Mouse (Mus musculus): Measurements from ENCODE around the gene Sdhd. TPM values are rescaled to one million over a fixed set of nuclear protein-coding genes. Genes with fewer than 3 reads are reported as not detected.

Sdhd gene
- 315 and 398 TPM in 2 replicates for polyA plus RNA-seq (2012; rRNA removed)

DNA sequence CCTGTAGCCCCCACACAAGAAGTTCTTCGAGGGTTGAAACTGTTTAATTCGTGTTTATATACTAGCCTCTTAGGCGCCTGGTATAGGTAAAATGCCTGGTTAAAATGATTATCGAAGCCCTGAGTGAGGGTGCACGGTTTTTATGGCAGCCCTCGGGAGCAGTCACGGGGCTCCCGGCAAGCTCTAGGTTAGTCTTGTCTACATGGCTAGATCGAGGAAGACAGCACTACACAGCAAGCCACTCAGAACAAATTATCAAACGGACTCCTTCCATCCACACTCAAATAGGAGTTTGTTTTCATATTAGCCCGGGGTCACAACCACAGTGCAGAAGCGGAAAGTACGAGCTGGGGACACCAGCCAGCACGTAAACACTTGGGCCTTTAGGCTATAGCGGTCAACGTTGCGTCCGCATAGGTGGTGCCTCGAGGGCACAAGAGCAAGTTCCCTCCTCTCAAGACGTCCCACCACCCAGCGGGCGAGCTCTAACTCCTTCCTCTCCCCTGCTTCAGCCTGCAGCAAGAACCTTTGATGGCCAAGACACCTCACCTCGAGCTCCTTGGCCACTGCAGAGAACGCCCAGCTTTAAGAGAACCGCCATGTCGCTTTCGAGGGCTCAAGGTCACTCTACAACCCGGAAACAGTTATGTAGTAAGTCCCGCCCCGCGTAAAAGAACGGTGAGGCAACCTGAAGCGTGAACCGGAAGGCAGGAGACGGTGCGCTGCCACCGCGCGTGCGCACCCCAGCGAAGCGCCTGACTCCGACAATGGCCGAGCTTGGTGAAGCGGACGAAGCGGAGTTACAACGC, at the start of gene Sdhd, which contains the start of gene Timm8b:
Gene Sdhd (minus strand): TSS at position 624 of the 809 bp plus-strand sequence.
Gene Timm8b (plus strand): TSS at position 722 of the 809 bp plus-strand sequence.

DNA sequence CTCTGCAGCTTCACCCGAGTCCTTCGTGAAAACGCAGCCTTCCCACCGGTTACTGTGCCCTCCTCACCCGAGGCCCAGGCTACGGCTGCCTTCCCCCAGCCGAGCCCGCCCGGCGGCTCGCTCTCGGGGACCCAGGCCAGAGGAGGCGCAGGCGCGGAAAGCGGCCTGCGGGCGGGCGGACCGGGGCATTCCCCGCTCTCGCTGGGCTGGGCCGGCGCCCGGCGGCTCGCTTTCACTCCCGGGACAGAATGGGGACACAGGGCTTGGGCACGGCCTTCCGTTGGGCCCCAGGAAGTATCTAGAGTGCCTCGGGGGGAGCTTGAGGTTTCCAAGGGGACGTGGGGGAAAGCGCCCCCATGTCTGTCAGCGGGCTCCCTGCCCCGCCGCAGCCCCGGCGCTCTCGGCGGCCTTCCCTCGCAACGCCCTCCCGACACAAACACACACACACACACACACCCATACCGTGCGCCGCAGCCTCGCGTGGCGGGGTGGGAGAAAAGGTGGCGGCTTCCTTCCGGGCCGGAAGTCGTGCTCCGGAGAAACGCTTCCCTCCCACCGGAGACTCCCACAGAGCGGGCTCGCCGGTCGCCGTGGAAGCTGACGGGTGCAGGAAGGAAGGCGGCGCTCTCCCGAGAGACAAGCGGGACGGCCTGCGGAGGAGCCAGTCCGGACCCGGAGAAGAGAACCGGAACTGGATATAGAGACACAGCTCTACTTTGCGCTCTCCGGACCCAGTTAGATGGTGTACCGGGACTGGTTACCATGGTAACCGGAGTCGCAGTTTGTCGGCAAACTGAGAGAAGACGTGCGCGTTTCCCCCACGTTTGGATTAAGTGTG, 13.4 kb upstream of the Sdhd start, which contains the start of the genes Pih1d2 and Nkapd1:
Gene Pih1d2 (plus strand): TSS at position 556 of the 838 bp plus-strand sequence.
Gene Nkapd1 (minus strand): TSS at position 699 of the 838 bp plus-strand sequence.

DNA sequence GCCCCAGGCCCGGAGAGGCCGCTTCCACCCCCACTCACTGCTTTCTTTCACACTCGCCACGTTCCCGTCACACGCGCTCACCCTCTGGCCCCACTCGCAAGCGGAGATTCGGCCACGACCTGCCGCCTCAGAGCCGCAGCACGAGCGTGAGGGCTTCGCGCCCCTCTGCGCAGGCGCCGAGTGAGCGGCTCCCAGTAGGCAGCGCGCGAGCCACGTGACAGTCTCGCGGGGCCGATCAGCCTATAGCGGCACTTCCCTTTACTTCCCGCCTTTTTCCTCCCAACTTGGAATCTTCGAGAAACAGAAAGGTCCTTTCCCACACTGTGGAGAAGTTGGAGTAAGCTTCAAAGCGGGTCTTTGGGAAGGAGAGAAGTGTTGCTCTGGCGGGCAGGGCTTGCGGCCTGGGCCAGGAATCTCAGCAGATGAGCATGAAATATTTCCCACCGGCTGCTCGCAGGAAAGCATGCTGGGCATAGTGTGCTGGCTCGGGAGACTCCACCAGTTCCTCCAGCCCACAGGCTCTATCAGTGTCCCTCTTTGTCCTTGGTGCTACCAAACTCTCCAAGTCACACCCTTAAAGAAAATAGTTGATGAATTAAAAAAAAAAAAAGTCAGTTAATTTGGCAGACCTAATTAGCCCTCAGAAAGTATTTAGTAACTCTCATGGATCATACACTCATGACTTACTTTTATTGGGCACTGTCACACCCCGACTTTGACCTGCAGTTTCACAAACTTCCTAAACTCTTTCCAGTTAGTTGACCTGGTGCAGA, 42.3 kb downstream of the Sdhd start, which contains the start of gene Tex12:
Gene Tex12 (minus strand): TSS at position 181 of the 773 bp plus-strand sequence.

DNA sequence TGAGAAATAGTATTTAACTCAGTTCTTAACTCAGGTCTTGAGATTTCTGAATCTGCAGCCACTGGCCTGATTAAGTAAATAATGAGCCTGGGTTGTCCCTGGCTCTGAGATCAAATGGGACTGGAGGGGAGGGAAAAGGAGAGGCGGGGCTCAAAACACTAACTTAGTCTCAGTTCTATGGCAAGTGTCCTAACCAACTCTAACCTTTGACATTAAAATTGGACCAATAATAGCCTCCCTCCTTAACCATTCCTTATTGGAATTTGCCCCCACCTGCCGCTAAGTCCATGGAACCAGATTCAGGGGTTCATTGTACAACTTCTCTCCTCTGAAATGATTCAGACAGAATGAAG, 48.5 kb downstream of the Sdhd start, which contains the start of gene Bco2:
Gene Bco2 (minus strand): TSS at position 88 of the 353 bp plus-strand sequence.

DNA sequence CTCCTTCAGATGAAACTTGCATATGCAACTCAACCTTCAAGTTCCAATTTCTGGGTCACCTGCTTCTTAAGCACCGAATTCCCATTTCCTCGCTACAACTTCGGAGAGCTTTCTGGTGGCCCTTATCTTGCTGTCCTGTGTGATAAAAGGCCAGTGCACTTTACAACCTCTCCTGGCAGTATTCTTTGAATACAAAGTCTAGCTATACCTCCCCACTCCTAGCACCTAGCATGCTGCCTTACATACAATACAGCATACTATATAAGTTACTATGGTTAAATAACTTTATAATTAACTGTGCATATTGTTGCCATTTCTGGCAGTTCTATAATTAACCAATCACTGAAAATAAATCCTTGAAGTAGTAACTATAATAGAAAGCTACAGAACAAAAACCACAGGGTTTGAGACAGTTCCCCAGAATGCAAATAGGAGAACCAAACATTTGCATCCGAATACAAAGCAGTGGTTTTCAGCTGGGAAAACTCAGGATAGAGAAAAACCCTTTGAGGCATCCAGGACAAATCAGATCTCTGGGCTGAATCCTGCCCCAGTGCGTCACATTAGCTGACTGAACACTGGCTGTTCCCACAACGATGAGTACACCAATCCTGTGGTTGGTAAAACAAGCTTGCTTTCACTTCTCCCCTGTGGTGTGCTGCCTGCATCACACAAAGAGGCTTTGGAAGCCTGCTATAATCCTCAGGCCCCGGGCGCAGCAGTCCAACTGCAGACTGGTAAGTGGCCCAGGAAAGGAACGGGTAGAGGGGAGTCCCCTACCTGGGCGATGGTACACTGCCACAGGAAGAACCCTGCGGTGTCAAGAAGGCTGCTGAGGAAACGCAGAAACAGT, 49.1 kb downstream of the Sdhd start, which contains the start of gene Il18:
Gene Il18 (plus strand): TSS at position 587 of the 853 bp plus-strand sequence.

Other genes starting within 250 kb of the Sdhd start
- 76.3 and 144 TPM in 2 replicates for gene Plet1, start 109.3 kb downstream of the Sdhd start, polyA plus RNA-seq (2012; rRNA removed)
- 33.4 and 38.2 TPM in 2 replicates for gene Pts, start 75.1 kb downstream of the Sdhd start, polyA plus RNA-seq (2012; rRNA removed)
- 36.9 and 39.9 TPM in 2 replicates for gene Il18, start 49.0 kb downstream of the Sdhd start, polyA plus RNA-seq (2012; rRNA removed)
- 3.0 and 4.6 TPM in 2 replicates for gene Bco2, start 48.6 kb downstream of the Sdhd start, polyA plus RNA-seq (2012; rRNA removed)
- gene Tex12, start 42.5 kb downstream of the Sdhd start, polyA plus RNA-seq (2012; rRNA removed) = not detected in 2 replicates
- 123 and 144 TPM in 2 replicates for gene Timm8b, start 98 bp upstream of the Sdhd start, polyA plus RNA-seq (2012; rRNA removed)
- gene Pih1d2, start 13.5 kb upstream of the Sdhd start, polyA plus RNA-seq (2012; rRNA removed) = 0.66 and 1.0 TPM in 2 replicates
- gene Nkapd1, start 13.7 kb upstream of the Sdhd start, polyA plus RNA-seq (2012; rRNA removed) = 4.3 and 4.5 TPM in 2 replicates
- gene Dlat, start 56.0 kb upstream of the Sdhd start, polyA plus RNA-seq (2012; rRNA removed) = 20.5 and 20.6 TPM in 2 replicates
- 3.8 and 4.2 TPM in 2 replicates for gene Dixdc1, start 135.7 kb upstream of the Sdhd start, polyA plus RNA-seq (2012; rRNA removed)
- 10.6 and 10.8 TPM in 2 replicates for gene 2310030G06Rik, start 142.7 kb upstream of the Sdhd start, polyA plus RNA-seq (2012; rRNA removed)
- 58.7 and 96.1 TPM in 2 replicates for gene Cryab, start 147.5 kb upstream of the Sdhd start, polyA plus RNA-seq (2012; rRNA removed)
- 22.0 and 25.4 TPM in 2 replicates for gene Hspb2, start 148.5 kb upstream of the Sdhd start, polyA plus RNA-seq (2012; rRNA removed)
- gene Fdxacb1, start 164.4 kb upstream of the Sdhd start, polyA plus RNA-seq (2012; rRNA removed) = 3.2 and 3.4 TPM in 2 replicates
- 26.7 and 31.0 TPM in 2 replicates for gene Alg9, start 171.2 kb upstream of the Sdhd start, polyA plus RNA-seq (2012; rRNA removed)
- gene 1110032A03Rik, start 171.7 kb upstream of the Sdhd start, polyA plus RNA-seq (2012; rRNA removed) = 27.5 and 36.9 TPM in 2 replicates
- 7.7 and 8.7 TPM in 2 replicates for gene Ppp2r1b, start 241.5 kb upstream of the Sdhd start, polyA plus RNA-seq (2012; rRNA removed)

Measured in colon, adult 2 months (tissue).